Mouse (Mus musculus): ENCODE data around the gene Immp2l. TPM values are rescaled to one million over a fixed set of nuclear protein-coding genes. Genes with fewer than 3 reads are reported as not detected.

Immp2l gene
- polyA plus RNA-seq, 1 experiment, result 0.19 TPM

GRCm38 (mm10) chr12:41829517-41829916 lies 805.6 kb downstream of the Immp2l start:
- no peak for TF ChIP-seq GATA1 (IDR thresholded peaks at IDR 0.05; ENCODE audit: low read length)

GRCm38 (mm10) chr12:41831731-41832130 lies 807.8 kb downstream of the Immp2l start:
- TF ChIP-seq GATA1 (IDR thresholded peaks at IDR 0.05; ENCODE audit: low read length), result no peak

- TF ChIP-seq GATA1 (IDR thresholded peaks at IDR 0.05; ENCODE audit: low read length), result no peak
Measured at GRCm38 (mm10) chr12:41834646-41835045, 810.8 kb downstream of the Immp2l start.

GRCm38 (mm10) chr12:41838334-41838847 lies 814.5 kb downstream of the Immp2l start:
- no peak for TF ChIP-seq GATA1 (IDR thresholded peaks at IDR 0.05; ENCODE audit: low read length)

GRCm38 (mm10) chr12:41839241-41839640 lies 815.4 kb downstream of the Immp2l start:
- TF ChIP-seq GATA1 (IDR thresholded peaks at IDR 0.05; ENCODE audit: low read length), result no peak

- TF ChIP-seq GATA1 (IDR thresholded peaks at IDR 0.05; ENCODE audit: low read length), result no peak
Measured at GRCm38 (mm10) chr12:41842694-41843329, 818.9 kb downstream of the Immp2l start.

- TF ChIP-seq GATA1 (IDR thresholded peaks at IDR 0.05; ENCODE audit: low read length), result no peak
Measured at GRCm38 (mm10) chr12:41851896-41852470, 828.1 kb downstream of the Immp2l start.

- TF ChIP-seq GATA1 (IDR thresholded peaks at IDR 0.05; ENCODE audit: low read length), result no peak
Measured at GRCm38 (mm10) chr12:41868317-41868716, 844.4 kb downstream of the Immp2l start.

GRCm38 (mm10) chr12:41874015-41874414 lies 850.1 kb downstream of the Immp2l start:
- TF ChIP-seq GATA1 (IDR thresholded peaks at IDR 0.05; ENCODE audit: low read length), result no peak

GRCm38 (mm10) chr12:41877292-41877959 lies 853.5 kb downstream of the Immp2l start:
- no peak for TF ChIP-seq GATA1 (IDR thresholded peaks at IDR 0.05; ENCODE audit: low read length)

- no peak for TF ChIP-seq GATA1 (IDR thresholded peaks at IDR 0.05; ENCODE audit: low read length)
Measured at GRCm38 (mm10) chr12:41878493-41878892, 854.6 kb downstream of the Immp2l start.

GRCm38 (mm10) chr12:41878972-41879371 lies 855.1 kb downstream of the Immp2l start:
- no peak for TF ChIP-seq GATA1 (IDR thresholded peaks at IDR 0.05; ENCODE audit: low read length)

GRCm38 (mm10) chr12:41879412-41879811 lies 855.5 kb downstream of the Immp2l start:
- TF ChIP-seq GATA1 (IDR thresholded peaks at IDR 0.05; ENCODE audit: low read length), result no peak

GRCm38 (mm10) chr12:41880833-41881232 lies 856.9 kb downstream of the Immp2l start:
- no peak for TF ChIP-seq GATA1 (IDR thresholded peaks at IDR 0.05; ENCODE audit: low read length)

- no peak for TF ChIP-seq GATA1 (IDR thresholded peaks at IDR 0.05; ENCODE audit: low read length)
Measured at GRCm38 (mm10) chr12:41908011-41908410, 884.1 kb downstream of the Immp2l start.

GRCm38 (mm10) chr12:41911626-41912025 lies 887.7 kb downstream of the Immp2l start:
- no peak for TF ChIP-seq GATA1 (IDR thresholded peaks at IDR 0.05; ENCODE audit: low read length)

Data from G1E-ER4 (cell line).